Mouse (Mus musculus) lung, adult 2 months (tissue): Measurements from ENCODE around the gene Srgap2.

Experiments used
- CTCF ChIP-seq: fragments of 200-500 bp; IDR thresholded peaks from 2 replicates; pipeline ENCODE4 v1.5.1; 2011; ENCODE audit warnings: mild to moderate bottlenecking, low read length, control low read depth; ENCODE audit not compliant: insufficient read depth
- POLR2A ChIP-seq: fragments of 200-500 bp; IDR thresholded peaks from 2 replicates; pipeline ENCODE4 v1.6.1; 2011; ENCODE audit warnings: low read depth, mild to moderate bottlenecking, control low read depth, low read length, borderline replicate concordance; ENCODE audit errors: extremely low read depth

DNA sequence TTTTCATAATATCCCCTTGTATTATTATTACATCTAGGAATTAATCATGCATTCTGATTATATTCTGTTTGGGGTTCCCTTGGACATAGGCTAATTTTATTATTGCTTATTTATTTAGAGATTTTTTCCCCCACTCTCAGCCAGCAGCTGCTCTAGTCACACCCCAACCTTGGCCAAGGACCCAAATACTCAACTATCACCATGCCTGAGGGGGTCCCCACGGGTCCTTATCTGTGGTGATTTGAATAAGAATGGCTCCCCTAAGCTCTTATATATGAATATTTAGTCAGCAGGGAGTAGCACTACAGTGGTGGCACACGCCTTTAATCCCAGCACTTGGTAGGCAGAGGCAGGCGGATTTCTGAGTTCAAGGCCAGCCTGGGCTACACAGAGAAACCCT is 215.9 kb downstream of the Srgap2 start:
- TF ChIP-seq POLR2A (no peak), CTCF (no peak)
